Mouse (Mus musculus): ENCODE measurements around the gene Cdc6. TPM values are rescaled to one million over a fixed set of nuclear protein-coding genes. Genes with fewer than 3 reads are reported as not detected.

Cdc6 gene
- polyA plus RNA-seq, 1 experiment from 2014 or later, result 10.3 TPM

Other genes with a start within 250 kb of the Cdc6 start
- gene Gsdma, start 243.4 kb upstream of the Cdc6 start, polyA plus RNA-seq (2015; fragmentation: Nextera tagmentation; extraction: Ambion mirVana), result not detected in 2 replicates
- gene Psmd3, start 225.2 kb upstream of the Cdc6 start, polyA plus RNA-seq (2015; fragmentation: Nextera tagmentation; extraction: Ambion mirVana), result 197 and 201 TPM in 2 replicates
- gene Csf3, start 206.5 kb upstream of the Cdc6 start, polyA plus RNA-seq (2015; fragmentation: Nextera tagmentation; extraction: Ambion mirVana), result not detected in 2 replicates
- 88.8 and 93.7 TPM in 2 replicates for gene Med24, start 178.4 kb upstream of the Cdc6 start, polyA plus RNA-seq (2015; fragmentation: Nextera tagmentation; extraction: Ambion mirVana)
- 177 and 182 TPM in 2 replicates for gene Thra, start 167.2 kb upstream of the Cdc6 start, polyA plus RNA-seq (2015; fragmentation: Nextera tagmentation; extraction: Ambion mirVana)
- gene Nr1d1, start 132.5 kb upstream of the Cdc6 start, polyA plus RNA-seq (2015; fragmentation: Nextera tagmentation; extraction: Ambion mirVana), result 3.8 and 4.0 TPM in 2 replicates
- gene Msl1, start 112.3 kb upstream of the Cdc6 start, polyA plus RNA-seq (2015; fragmentation: Nextera tagmentation; extraction: Ambion mirVana), result 27.7 and 32.0 TPM in 2 replicates
- 52.5 and 54.6 TPM in 2 replicates for gene Casc3, start 102.9 kb upstream of the Cdc6 start, polyA plus RNA-seq (2015; fragmentation: Nextera tagmentation; extraction: Ambion mirVana)
- 4.5 and 7.3 TPM in 2 replicates for gene Rapgefl1, start 71.0 kb upstream of the Cdc6 start, polyA plus RNA-seq (2015; fragmentation: Nextera tagmentation; extraction: Ambion mirVana)
- gene Wipf2, start 44.2 kb upstream of the Cdc6 start, polyA plus RNA-seq (2015; fragmentation: Nextera tagmentation; extraction: Ambion mirVana), result 4.6 and 5.1 TPM in 2 replicates
- gene Rara, start 20.0 kb downstream of the Cdc6 start, polyA plus RNA-seq (2015; fragmentation: Nextera tagmentation; extraction: Ambion mirVana), result 9.5 and 10.6 TPM in 2 replicates
- gene Gjd3, start 75.2 kb downstream of the Cdc6 start, polyA plus RNA-seq (2015; fragmentation: Nextera tagmentation; extraction: Ambion mirVana), result 0.51 and 1.0 TPM in 2 replicates
- 97.6 and 121 TPM in 2 replicates for gene Top2a, start 116.4 kb downstream of the Cdc6 start, polyA plus RNA-seq (2015; fragmentation: Nextera tagmentation; extraction: Ambion mirVana)
- gene Igfbp4, start 133.4 kb downstream of the Cdc6 start, polyA plus RNA-seq (2015; fragmentation: Nextera tagmentation; extraction: Ambion mirVana), result 147 and 167 TPM in 2 replicates
- gene Tns4, start 181.5 kb downstream of the Cdc6 start, polyA plus RNA-seq (2015; fragmentation: Nextera tagmentation; extraction: Ambion mirVana), result not detected in 2 replicates
- gene Ccr7, start 247.3 kb downstream of the Cdc6 start, polyA plus RNA-seq (2015; fragmentation: Nextera tagmentation; extraction: Ambion mirVana), result 0.16 TPM in 1 of 2 replicates, not detected in the other